Mouse (Mus musculus): ENCODE measurements around the gene Ap3m1. TPM values are rescaled to one million over a fixed set of nuclear protein-coding genes. Genes with fewer than 3 reads are reported as not detected.

Ap3m1 gene
- polyA plus RNA-seq (2014; fragmentation: Illumina TruSeq; extraction: RNeasy Lipid Tissue Mini Kit (QIAGEN cat#74804); ENCODE audit: insufficient read depth, low read depth, low replicate concordance) = 18.0 TPM

GRCm38 (mm10) chr14:21052112-21052780 lies at the start of gene Ap3m1, which contains the start of gene Adk:
TSS of gene Ap3m1 (minus strand) at chr14:21052508.
TSS of gene Adk (plus strand) at chr14:21052574.

Other genes starting within 250 kb of the Ap3m1 start
- 6.6 TPM for gene Plau, start 215.8 kb downstream of the Ap3m1 start, polyA plus RNA-seq (2014; fragmentation: Illumina TruSeq; extraction: RNeasy Lipid Tissue Mini Kit (QIAGEN cat#74804); ENCODE audit: insufficient read depth, low read depth, low replicate concordance)
- gene Vcl, start 123.1 kb downstream of the Ap3m1 start, polyA plus RNA-seq (2014; fragmentation: Illumina TruSeq; extraction: RNeasy Lipid Tissue Mini Kit (QIAGEN cat#74804); ENCODE audit: insufficient read depth, low read depth, low replicate concordance) = 54.6 TPM
- gene Adk, start 66 bp upstream of the Ap3m1 start, polyA plus RNA-seq (2014; fragmentation: Illumina TruSeq; extraction: RNeasy Lipid Tissue Mini Kit (QIAGEN cat#74804); ENCODE audit: insufficient read depth, low read depth, low replicate concordance) = 92.6 TPM